Mouse (Mus musculus): ENCODE measurements around the gene Nos2. TPM values are rescaled to one million over a fixed set of nuclear protein-coding genes. Genes with fewer than 3 reads are reported as not detected.

Nos2 gene
- polyA plus RNA-seq, 1 experiment = 3.0 TPM

DNA sequence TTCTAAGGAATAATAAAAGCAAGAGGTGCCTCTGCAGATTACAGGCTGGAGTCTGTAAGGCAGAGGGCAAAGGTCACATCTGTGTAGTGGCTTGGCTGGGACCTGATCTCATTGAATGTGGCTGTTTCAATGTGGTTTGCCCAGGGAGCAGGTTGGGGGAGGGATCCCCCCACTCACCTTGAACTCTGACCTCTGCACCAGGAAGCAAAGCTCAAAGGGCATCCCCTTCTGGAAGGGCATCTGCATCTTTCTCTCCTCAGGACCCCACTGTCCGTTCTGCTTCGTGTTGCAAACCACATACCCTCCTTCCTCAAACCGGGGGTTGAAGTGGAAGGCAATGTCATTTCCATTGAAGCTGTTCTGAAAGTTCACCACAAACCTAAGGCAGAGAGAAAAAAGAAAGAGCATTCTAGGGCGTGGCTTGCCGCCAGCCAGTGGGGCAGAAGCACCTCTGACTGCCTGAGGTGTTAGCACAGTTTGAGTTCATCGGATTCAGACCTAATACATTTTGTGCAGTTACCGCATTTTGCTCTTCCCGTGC lies 52.3 kb downstream of the Nos2 start:
- Histone ChIP-seq H3K4me1 (ENCODE audit: control insufficient read depth, insufficient read depth, low read length) (peaks cover 4% of the 10 kb centered on the region), H3K9me3 (replicated peaks; ENCODE audit: control insufficient read depth, insufficient read depth, low read length, poor library complexity, severe bottlenecking) (no peaks in the 10 kb centered on the region), H3K27me3 (ENCODE audit: control insufficient read depth, insufficient read depth, low read length, poor library complexity, severe bottlenecking) (no peaks in the 10 kb centered on the region), H3K9ac (ENCODE audit: low read depth, poor library complexity, severe bottlenecking) (no peak overlapping the region), H3K27ac (ENCODE audit: insufficient read depth, low read length) (no peak overlapping the region), H3K4me3 (ENCODE audit: low read depth, low read length) (0 out of 2 replicates have a peak overlapping the region, but pooled peaks have one; percentile 6), H3K36me3 (ENCODE audit: control insufficient read depth, insufficient read depth, low read length, poor library complexity, severe bottlenecking) (no peaks in the 10 kb centered on the region)
- TF ChIP-seq CTCF (IDR thresholded peaks at IDR 0.05; ENCODE audit: low read depth, low read length) = no peak
- TF ChIP-seq EP300 (IDR thresholded peaks at IDR 0.05; ENCODE audit: insufficient read depth, low read depth, low read length) = no peak
- no peak for TF ChIP-seq POLR2A (IDR thresholded peaks at IDR 0.05; ENCODE audit: insufficient read depth, low read length)

DNA sequence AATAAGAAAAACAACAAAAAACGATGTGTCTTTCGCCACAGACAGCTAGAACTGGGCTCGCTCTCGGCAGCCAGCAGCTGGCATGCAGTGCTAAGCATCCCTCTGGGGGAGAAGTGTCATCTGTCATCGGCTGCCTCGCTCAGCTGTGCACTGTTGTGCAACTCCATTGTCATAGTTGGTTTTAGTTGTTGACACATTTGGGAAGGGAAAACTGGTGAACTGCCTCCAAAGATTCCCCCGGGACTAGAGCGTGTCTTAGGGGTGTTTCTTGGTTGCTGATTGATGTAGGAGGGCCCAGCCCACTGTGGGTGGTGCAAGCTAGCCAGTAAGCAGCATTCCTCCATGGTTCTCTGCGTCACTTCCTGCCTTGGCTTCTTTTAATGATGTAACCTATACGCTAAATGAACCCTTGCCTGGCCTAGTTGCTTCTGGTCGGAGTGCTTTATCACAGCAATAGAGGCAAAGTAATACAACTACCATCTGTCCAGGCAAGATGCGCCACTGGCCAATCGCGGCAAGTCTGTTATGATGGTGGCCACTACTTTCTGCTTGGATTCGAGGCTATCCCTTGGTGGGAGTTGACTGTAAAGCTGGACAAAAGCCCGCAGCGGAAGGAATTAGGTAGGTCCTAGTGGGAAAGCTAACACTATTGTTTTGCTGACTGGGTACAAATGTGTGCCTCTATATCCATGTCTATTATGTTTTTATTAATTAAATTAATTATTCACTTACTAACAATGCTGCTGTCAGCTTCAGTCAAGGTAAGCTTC lies 53.0 kb downstream of the Nos2 start:
- peak overlapping the region; percentile 23; the same call in 1 of the 2 replicates for H3K27ac ChIP-seq (ENCODE audit: insufficient read depth, low read length)
- 0 out of 2 replicates have a peak, but pooled peaks have one; percentile 2 for TF ChIP-seq EP300 (IDR thresholded peaks at IDR 0.05; ENCODE audit: insufficient read depth, low read depth, low read length)
- TF ChIP-seq CTCF (IDR thresholded peaks at IDR 0.05; ENCODE audit: low read depth, low read length) = no peak
- peak overlapping the region; percentile 89 for H3K4me3 ChIP-seq (ENCODE audit: low read depth, low read length)

GRCm38 (mm10) chr11:78976731-78977510 lies 56.3 kb downstream of the Nos2 start:
- Histone ChIP-seq H3K27me3 (ENCODE audit: control insufficient read depth, insufficient read depth, low read length, poor library complexity, severe bottlenecking) (no peaks in the 10 kb centered on the region), H3K4me1 (ENCODE audit: control insufficient read depth, insufficient read depth, low read length) (no peaks in the 10 kb centered on the region), H3K4me3 (ENCODE audit: low read depth, low read length) (no peak overlapping the region), H3K36me3 (ENCODE audit: control insufficient read depth, insufficient read depth, low read length, poor library complexity, severe bottlenecking) (no peaks in the 10 kb centered on the region), H3K27ac (ENCODE audit: insufficient read depth, low read length) (peak overlapping the region; percentile 65), H3K9me3 (replicated peaks; ENCODE audit: control insufficient read depth, insufficient read depth, low read length, poor library complexity, severe bottlenecking) (no peaks in the 10 kb centered on the region), H3K9ac (ENCODE audit: low read depth, poor library complexity, severe bottlenecking) (no peak overlapping the region)
- no peak for TF ChIP-seq CTCF (IDR thresholded peaks at IDR 0.05; ENCODE audit: low read depth, low read length)
- TF ChIP-seq POLR2A (IDR thresholded peaks at IDR 0.05; ENCODE audit: insufficient read depth, low read length) = no peak
- TF ChIP-seq EP300 (IDR thresholded peaks at IDR 0.05; ENCODE audit: insufficient read depth, low read depth, low read length) = no peak

More for the DNA sequence above, 53.0 kb downstream of the Nos2 start:
- Histone ChIP-seq H3K36me3 (ENCODE audit: control insufficient read depth, insufficient read depth, low read length, poor library complexity, severe bottlenecking) (no peaks in the 10 kb centered on the region), H3K9ac (ENCODE audit: low read depth, poor library complexity, severe bottlenecking) (peak overlapping the region; percentile 25; the same call in 1 of the 2 replicates), H3K4me1 (ENCODE audit: control insufficient read depth, insufficient read depth, low read length) (no peaks in the 10 kb centered on the region), H3K9me3 (replicated peaks; ENCODE audit: control insufficient read depth, insufficient read depth, low read length, poor library complexity, severe bottlenecking) (no peaks in the 10 kb centered on the region), H3K27me3 (ENCODE audit: control insufficient read depth, insufficient read depth, low read length, poor library complexity, severe bottlenecking) (no peaks in the 10 kb centered on the region)

DNA sequence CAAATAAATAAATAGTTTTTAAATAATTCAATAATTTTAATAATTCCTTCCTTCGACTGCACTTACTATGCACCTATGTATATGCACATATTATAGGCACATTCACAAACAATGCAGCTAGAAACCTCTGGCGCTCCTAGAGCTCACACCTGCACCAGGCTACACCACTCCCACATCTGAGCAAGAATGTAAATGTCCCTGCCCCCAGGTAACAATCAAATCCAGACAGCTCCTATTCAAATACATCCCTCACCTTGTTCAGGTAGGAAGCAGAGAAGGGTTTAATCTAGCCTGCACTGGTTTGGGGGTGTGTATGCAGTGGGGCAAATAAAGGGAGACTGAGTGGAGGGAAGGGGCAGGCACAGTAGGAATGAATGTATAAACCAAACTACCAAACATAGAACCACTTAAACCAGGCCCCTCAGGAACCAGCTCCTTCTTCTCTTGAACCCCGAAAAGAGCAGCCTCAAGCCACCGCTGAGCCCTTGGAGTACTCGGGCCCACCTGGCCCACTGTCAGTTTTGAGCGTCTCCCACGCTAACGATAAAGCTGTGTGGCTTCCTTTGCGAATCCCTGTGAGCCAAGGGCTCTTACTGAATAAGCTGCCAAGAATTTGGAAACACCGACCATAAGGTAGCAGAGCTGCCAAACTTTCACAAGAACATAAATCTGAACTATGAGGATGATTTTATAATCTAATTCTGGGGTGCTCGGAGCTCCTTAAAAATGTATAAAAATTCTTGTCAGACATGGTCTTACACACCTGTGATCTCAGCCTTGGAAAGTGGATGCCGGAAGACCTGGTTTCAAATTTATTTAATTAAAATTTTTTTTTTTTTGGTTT lies 57.8 kb downstream of the Nos2 start:
- no peaks in the 10 kb centered on the region for H3K4me1 ChIP-seq (ENCODE audit: control insufficient read depth, insufficient read depth, low read length)
- no peaks in the 10 kb centered on the region for H3K36me3 ChIP-seq (ENCODE audit: control insufficient read depth, insufficient read depth, low read length, poor library complexity, severe bottlenecking)
- no peaks in the 10 kb centered on the region for H3K27me3 ChIP-seq (ENCODE audit: control insufficient read depth, insufficient read depth, low read length, poor library complexity, severe bottlenecking)
- H3K27ac ChIP-seq (ENCODE audit: insufficient read depth, low read length) = peak overlapping the region; percentile 76
- no peak overlapping the region for H3K4me3 ChIP-seq (ENCODE audit: low read depth, low read length)
- TF ChIP-seq CTCF (IDR thresholded peaks at IDR 0.05; ENCODE audit: low read depth, low read length) (no peak), EP300 (IDR thresholded peaks at IDR 0.05; ENCODE audit: insufficient read depth, low read depth, low read length) (peak; percentile 64), POLR2A (IDR thresholded peaks at IDR 0.05; ENCODE audit: insufficient read depth, low read length) (no peak)
- H3K9me3 ChIP-seq (replicated peaks; ENCODE audit: control insufficient read depth, insufficient read depth, low read length, poor library complexity, severe bottlenecking) = no peaks in the 10 kb centered on the region
- no peak overlapping the region for H3K9ac ChIP-seq (ENCODE audit: low read depth, poor library complexity, severe bottlenecking)

DNA sequence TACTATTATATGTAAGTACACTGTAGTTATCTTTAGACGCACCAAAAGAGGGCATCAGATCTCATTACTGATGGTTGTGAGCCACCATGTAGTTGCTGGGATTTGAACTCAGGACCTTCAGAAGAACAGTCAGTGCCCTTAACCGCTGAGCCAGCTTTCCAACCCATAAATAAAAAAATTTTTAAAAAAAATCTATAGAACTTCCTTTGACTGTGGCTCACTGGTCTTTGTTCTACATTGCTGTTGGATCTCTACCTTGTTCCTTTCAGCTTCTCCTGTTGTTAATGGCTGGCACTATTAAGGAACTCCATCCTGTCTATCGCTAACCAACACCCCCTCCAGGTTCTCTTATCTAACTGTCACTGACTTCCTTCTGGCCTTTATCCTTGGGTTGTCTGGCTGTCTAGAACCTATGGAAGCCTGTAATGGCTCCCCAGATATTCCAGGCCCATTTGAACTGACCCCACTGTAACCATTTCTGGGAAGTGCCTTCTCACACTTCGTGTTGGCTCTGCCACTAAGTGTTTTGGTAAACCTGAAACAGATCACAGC lies 59.6 kb downstream of the Nos2 start:
- no peaks in the 10 kb centered on the region for H3K36me3 ChIP-seq (ENCODE audit: control insufficient read depth, insufficient read depth, low read length, poor library complexity, severe bottlenecking)
- TF ChIP-seq CTCF (IDR thresholded peaks at IDR 0.05; ENCODE audit: low read depth, low read length) = no peak
- TF ChIP-seq EP300 (IDR thresholded peaks at IDR 0.05; ENCODE audit: insufficient read depth, low read depth, low read length) = no peak
- no peak for TF ChIP-seq POLR2A (IDR thresholded peaks at IDR 0.05; ENCODE audit: insufficient read depth, low read length)
- no peaks in the 10 kb centered on the region for H3K27me3 ChIP-seq (ENCODE audit: control insufficient read depth, insufficient read depth, low read length, poor library complexity, severe bottlenecking)
- H3K4me1 ChIP-seq (ENCODE audit: control insufficient read depth, insufficient read depth, low read length) = no peaks in the 10 kb centered on the region
- H3K9me3 ChIP-seq (replicated peaks; ENCODE audit: control insufficient read depth, insufficient read depth, low read length, poor library complexity, severe bottlenecking) = no peaks in the 10 kb centered on the region
- no peak overlapping the region for H3K27ac ChIP-seq (ENCODE audit: insufficient read depth, low read length)
- H3K9ac ChIP-seq (ENCODE audit: low read depth, poor library complexity, severe bottlenecking) = no peak overlapping the region
- H3K4me3 ChIP-seq (ENCODE audit: low read depth, low read length) = no peak overlapping the region
